Mouse (Mus musculus): ENCODE data around the gene Gm11938.

Gm11938 gene

DNA sequence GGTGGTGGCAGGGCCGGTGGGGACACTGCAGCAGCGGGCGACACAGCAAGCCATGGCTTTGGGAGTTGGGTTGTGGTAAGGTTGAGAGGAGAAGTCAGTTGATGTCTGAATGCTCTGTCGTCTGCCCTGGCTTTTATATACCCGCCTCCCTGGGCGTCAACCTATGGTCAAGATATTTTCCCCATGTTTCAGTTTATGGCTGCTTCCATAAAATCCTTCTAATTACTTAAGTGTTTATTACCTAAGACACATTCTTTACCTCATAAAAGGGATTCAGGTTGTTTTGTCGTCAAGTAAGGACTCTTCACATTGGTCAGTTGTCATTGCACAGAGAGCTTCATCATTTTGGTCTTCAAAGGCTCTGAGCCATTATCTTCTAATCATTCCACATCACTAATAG is 36.6 kb downstream of the Gm11938 start, which contains the start of gene Krtap3-1:
Krtap3-1 (minus strand) TSS at position 101 of the 400 bp plus-strand sequence.
- no peak for DNase-seq

DNA sequence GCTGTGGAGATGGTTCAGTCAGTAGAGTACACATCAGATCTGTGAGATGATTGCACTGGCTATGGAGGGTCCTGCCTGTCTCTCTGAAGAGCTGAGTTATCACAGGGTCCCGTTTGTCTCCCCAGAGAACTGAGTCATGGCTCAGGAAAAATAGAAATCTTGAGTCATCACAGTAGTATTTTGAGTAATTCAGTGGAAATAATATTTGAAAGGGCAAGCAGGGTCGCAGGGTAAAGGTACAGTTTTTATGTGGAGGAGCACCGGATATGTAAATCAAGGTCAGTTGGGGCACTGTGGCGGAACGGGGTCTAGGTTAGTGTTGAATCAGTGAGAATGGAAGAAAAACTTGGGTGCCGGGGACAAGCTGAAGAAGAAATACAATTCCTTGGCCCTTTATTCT is 40.5 kb downstream of the Gm11938 start:
- DNase-seq: no peak

DNA sequence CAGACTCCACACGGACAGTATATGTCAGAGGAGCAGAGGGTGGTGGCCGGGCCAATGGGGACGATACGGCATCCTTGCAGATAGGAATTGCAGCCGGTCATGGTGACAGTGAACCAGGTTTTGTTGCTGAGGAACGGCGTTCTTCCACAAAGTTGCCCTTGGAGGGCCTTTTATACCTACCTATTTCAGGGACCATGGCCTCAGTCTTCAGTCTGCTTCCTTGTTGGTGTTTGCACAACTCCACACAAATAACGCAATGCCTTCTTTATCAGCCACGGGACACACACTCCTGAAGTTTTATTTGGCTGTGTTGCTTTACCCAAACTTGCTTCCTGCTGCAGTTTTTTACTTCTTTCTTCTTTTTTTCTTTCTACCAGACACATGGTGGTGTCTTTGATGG is 43.7 kb downstream of the Gm11938 start, which contains the start of gene Gm11939:
Gm11939 (minus strand) TSS at position 101 of the 400 bp plus-strand sequence.
- no peak for DNase-seq

DNA sequence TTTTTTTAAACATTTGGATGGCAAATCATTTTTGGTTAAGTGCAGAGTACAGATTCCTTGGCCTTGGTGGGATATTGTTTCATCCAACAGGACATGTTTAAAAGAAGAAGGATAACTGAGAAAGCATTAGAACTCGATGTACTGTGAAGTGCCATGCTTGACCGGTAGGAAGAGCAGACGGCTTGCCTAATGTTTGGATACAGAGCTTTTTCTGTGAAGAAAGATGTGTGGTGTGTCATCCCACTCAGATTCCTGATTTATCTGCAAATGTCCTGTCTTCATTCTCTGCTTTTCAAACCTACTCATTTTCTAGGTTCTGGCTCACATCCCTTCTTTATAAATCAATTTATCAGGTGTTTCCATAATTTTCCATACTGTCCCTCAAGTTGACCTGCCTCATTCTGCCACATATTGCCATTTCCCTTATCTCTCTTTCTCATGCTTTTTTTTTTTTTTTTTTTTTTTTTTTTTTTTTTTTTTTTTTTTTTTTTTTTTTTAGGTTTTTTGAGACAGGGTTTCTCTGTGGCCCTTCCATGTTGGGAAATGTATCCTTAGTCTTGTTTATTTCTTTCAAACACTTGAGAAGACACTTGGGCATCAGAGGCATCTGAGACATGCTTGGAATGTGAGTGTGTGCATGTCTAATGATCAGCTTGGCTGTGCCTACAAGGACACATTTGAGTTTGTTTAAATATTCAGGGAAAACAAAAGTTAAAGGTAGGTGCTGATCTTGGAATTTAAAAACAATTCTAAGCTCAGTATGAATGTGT is 44.9 kb downstream of the Gm11938 start:
- DNase-seq: no peak

DNA sequence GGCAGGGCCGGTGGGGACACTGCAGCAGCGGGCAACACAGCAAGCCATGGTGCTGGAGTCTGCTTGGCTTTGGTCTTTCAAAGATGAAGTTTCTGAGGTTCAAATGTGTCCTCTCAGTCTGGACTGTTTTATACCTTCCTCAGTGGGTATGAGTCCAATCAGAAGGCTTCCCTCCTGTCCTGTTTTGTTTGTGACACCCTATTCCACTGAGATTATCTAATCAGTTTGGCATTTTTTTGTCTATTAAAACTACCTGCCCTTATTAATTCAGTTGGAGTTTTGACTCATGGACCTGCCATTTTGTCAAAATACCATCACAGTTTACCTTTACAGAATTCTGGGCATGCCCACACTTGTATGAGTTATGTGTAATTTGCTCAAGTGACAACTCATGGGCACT is 46.4 kb downstream of the Gm11938 start, which contains the start of gene Krtap3-2:
Krtap3-2 (minus strand) TSS at position 101 of the 400 bp plus-strand sequence.
- no peak for DNase-seq

DNA sequence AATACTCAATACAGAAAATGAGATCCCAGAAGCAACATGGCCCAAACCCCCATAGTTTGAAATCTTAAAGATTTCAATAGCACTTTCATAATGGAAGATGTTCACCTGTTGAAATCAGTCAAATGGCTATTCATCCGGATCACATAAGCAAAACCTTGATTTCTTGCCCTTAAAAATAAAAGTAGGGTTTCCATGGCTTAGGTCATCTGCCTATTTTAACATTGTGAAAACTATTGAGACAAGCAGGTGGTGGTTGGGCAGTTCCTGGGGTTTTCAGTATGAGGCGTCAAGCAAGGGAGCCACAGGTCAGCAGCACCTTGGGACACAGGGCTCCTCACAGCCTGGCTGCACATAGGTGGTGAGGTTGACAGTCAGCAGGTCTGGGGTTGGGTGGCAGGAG is 46.9 kb downstream of the Gm11938 start:
- no peak for DNase-seq

All from kidney, postnatal 10 days (tissue).